Mouse (Mus musculus): ENCODE measurements around the gene Caln1. TPM values are rescaled to one million over a fixed set of nuclear protein-coding genes. Genes with fewer than 3 reads are reported as not detected.
A peak's percentile ranks its signal among the peaks of the same experiment; 100 is the strongest.

The Caln1 gene
- polyA plus RNA-seq, 1 experiment from 2014 or later, result 0.11 TPM

DNA sequence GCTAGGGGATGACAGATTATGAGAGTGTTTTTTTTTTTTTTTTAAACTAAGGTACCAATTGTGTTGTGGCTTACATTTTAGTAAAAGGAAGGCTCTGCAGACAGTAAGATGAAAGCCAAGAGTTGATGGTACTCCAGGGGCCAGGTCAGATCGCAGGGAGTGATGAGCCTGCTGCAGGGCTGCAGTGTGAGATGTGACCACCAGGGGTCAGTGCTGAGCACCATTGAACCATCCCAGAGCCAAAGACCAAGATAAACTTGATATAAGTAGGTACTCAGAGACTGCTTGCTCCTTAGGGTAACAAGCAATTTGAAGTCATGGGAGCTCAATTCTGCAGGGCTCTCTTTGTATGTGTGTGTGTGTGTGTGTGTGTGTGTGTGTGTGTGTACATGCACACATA, 35.9 kb downstream of the Caln1 start:
- no peak overlapping the region for H3K9ac ChIP-seq (ENCODE audit: low read depth, low read length)
- no peaks in the 10 kb centered on the region for H3K4me1 ChIP-seq (replicated peaks; ENCODE audit: insufficient read depth, low read length)
- no peaks in the 10 kb centered on the region for H3K9me3 ChIP-seq (replicated peaks; ENCODE audit: low read length)
- WGBS, result 52% methylated on average over 1 of the region's 1 CpGs
- H3K4me2 ChIP-seq (ENCODE audit: low read length), result no peak overlapping the region
- TF ChIP-seq CTCF (IDR thresholded peaks at IDR 0.05; ENCODE audit: low read depth), result peak; percentile 77
- ATAC-seq (replicated peaks; ENCODE audit: low FRiP score, low read depth) (no peak), DNase-seq (ENCODE audit: low spot score) (peak; percentile 58)
- no peak overlapping the region for H3K27ac ChIP-seq
- no peak overlapping the region for H3K4me3 ChIP-seq (replicated peaks; ENCODE audit: low read depth, low read length)
- H3K27me3 ChIP-seq (ENCODE audit: insufficient read depth, low read length), result no peaks in the 10 kb centered on the region
- no peaks in the 10 kb centered on the region for H3K36me3 ChIP-seq (ENCODE audit: insufficient read depth, low read length)

DNA sequence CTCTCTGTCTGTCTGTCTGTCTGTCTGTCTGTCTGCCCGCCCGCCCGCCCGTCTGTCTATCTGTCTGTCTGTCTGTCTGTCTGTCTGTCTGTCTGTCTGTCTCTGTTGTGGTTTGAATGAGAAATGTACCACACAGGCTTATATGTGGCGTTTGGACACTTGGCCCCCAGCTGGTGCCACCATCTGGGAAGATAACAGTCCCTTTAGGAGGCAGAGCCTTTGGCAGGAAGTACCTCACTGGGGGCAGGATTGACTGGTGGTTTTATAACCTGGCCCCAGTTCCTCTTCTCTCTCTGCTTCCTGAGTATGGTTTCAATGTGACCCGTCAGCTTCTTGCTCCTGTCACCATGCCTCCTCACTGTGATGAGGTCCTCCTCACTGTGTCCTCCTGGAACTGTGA, 40.5 kb downstream of the Caln1 start:
- Histone ChIP-seq H3K9ac (ENCODE audit: low read depth, low read length) (no peak overlapping the region), H3K27me3 (ENCODE audit: insufficient read depth, low read length) (no peaks in the 10 kb centered on the region), H3K36me3 (ENCODE audit: insufficient read depth, low read length) (no peaks in the 10 kb centered on the region), H3K4me2 (ENCODE audit: low read length) (no peak overlapping the region), H3K27ac (no peak overlapping the region), H3K4me3 (replicated peaks; ENCODE audit: low read depth, low read length) (no peak overlapping the region), H3K9me3 (replicated peaks; ENCODE audit: low read length) (no peaks in the 10 kb centered on the region), H3K4me1 (replicated peaks; ENCODE audit: insufficient read depth, low read length) (no peaks in the 10 kb centered on the region)
- 85% methylated on average over 6 of the region's 6 CpGs for WGBS
- no peak for TF ChIP-seq CTCF (IDR thresholded peaks at IDR 0.05; ENCODE audit: low read depth)
- DNase-seq (ENCODE audit: low spot score), result no peak
- ATAC-seq (replicated peaks; ENCODE audit: low FRiP score, low read depth), result no peak

DNA sequence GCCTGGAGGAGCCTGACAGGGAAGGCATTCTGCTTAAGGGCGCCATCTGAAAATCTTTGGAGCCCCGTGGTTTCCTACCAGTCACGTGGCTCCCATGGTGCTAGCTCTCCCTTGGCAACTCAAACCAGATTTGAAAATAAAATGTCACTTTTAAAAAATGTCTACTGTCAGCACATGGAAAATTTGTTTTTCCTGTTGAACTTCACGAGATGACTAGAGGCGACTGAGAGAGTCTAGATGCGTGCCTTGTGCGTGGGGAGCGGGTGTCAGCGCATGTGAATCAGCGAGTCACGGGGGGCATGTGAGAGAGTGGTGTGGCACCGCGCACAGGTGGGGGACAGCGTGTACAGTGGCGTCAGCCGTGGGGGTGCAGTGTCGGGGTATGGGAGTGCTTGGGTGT, 42.3 kb downstream of the Caln1 start:
- Histone ChIP-seq H3K27me3 (ENCODE audit: insufficient read depth, low read length) (no peaks in the 10 kb centered on the region), H3K9me3 (replicated peaks; ENCODE audit: low read length) (no peaks in the 10 kb centered on the region), H3K4me3 (replicated peaks; ENCODE audit: low read depth, low read length) (no peak overlapping the region), H3K36me3 (ENCODE audit: insufficient read depth, low read length) (no peaks in the 10 kb centered on the region), H3K4me2 (ENCODE audit: low read length) (no peak overlapping the region), H3K9ac (ENCODE audit: low read depth, low read length) (no peak overlapping the region), H3K4me1 (replicated peaks; ENCODE audit: insufficient read depth, low read length) (no peaks in the 10 kb centered on the region), H3K27ac (no peak overlapping the region)
- TF ChIP-seq CTCF (IDR thresholded peaks at IDR 0.05; ENCODE audit: low read depth), result no peak
- whole genome bisulfite sequencing, result 92% methylated on average over 17 of the region's 17 CpGs
- ATAC-seq (replicated peaks; ENCODE audit: low FRiP score, low read depth) (no peak), DNase-seq (ENCODE audit: low spot score) (no peak)

DNA sequence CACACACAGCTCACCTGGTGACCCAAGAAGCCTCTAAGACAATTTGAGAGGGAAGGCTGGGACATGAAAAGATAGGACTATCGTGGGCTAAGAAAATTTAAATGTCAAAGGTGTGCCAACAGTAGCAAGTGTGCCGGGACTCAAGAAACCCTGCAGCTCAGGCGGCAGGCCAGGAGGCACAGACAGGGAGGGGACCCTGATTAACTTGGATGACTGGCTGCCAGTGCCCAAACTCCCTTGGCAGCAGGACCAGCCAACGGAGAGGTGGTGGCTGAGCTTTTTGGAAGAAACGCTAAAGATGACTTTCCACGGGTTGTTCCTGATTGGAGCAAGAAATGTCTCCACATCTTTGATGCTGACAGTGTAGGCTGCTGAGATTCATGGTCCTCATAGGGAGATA, 78.2 kb downstream of the Caln1 start:
- peaks cover 37% of the 10 kb centered on the region for H3K27me3 ChIP-seq (ENCODE audit: insufficient read depth, low read length)
- ATAC-seq (replicated peaks; ENCODE audit: low FRiP score, low read depth), result no peak
- TF ChIP-seq CTCF (IDR thresholded peaks at IDR 0.05; ENCODE audit: low read depth), result no peak
- 45% methylated on average over 6 of the region's 6 CpGs for WGBS
- no peaks in the 10 kb centered on the region for H3K9me3 ChIP-seq (replicated peaks; ENCODE audit: low read length)
- no peak overlapping the region for H3K9ac ChIP-seq (ENCODE audit: low read depth, low read length)
- peaks cover 12% of the 10 kb centered on the region for H3K4me1 ChIP-seq (replicated peaks; ENCODE audit: insufficient read depth, low read length)
- H3K4me2 ChIP-seq (ENCODE audit: low read length), result no peak overlapping the region
- no peak overlapping the region for H3K4me3 ChIP-seq (replicated peaks; ENCODE audit: low read depth, low read length)
- H3K36me3 ChIP-seq (ENCODE audit: insufficient read depth, low read length), result no peaks in the 10 kb centered on the region
- H3K27ac ChIP-seq, result no peak overlapping the region
- no peak for DNase-seq (ENCODE audit: low spot score)

DNA sequence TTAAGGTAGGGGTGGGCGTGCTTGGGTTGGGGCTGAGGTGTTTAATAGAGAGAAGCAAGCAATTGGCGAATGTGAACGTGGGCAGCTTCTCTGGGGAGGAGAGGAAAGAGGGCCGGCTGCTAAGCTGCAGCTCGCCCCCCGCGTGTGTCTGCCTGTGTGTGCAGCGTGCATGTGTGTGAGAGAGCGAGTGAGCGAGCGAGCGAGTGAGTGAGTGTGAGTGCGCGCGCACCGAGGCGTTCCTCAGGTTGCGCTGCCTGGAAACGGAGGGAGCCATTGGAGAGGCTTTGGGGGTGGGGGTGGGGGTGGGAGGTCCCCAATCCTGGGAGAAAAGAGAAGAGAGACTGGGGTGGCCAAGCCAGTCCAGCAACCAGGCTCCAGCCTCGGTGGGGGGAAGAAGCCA, 79.2 kb downstream of the Caln1 start:
- H3K27ac ChIP-seq, result no peak overlapping the region
- no peak for ATAC-seq (replicated peaks; ENCODE audit: low FRiP score, low read depth)
- DNase-seq (ENCODE audit: low spot score), result peak; percentile 5
- H3K4me2 ChIP-seq (ENCODE audit: low read length), result peak overlapping the region; percentile 63
- peak overlapping the region; percentile 25 for H3K4me3 ChIP-seq (replicated peaks; ENCODE audit: low read depth, low read length)
- no peaks in the 10 kb centered on the region for H3K36me3 ChIP-seq (ENCODE audit: insufficient read depth, low read length)
- peaks cover 37% of the 10 kb centered on the region for H3K27me3 ChIP-seq (ENCODE audit: insufficient read depth, low read length)
- no peak for TF ChIP-seq CTCF (IDR thresholded peaks at IDR 0.05; ENCODE audit: low read depth)
- no peak overlapping the region for H3K9ac ChIP-seq (ENCODE audit: low read depth, low read length)
- peaks cover 12% of the 10 kb centered on the region for H3K4me1 ChIP-seq (replicated peaks; ENCODE audit: insufficient read depth, low read length)
- whole genome bisulfite sequencing, result under 1% methylated on average over 20 of the region's 20 CpGs
- no peaks in the 10 kb centered on the region for H3K9me3 ChIP-seq (replicated peaks; ENCODE audit: low read length)

DNA sequence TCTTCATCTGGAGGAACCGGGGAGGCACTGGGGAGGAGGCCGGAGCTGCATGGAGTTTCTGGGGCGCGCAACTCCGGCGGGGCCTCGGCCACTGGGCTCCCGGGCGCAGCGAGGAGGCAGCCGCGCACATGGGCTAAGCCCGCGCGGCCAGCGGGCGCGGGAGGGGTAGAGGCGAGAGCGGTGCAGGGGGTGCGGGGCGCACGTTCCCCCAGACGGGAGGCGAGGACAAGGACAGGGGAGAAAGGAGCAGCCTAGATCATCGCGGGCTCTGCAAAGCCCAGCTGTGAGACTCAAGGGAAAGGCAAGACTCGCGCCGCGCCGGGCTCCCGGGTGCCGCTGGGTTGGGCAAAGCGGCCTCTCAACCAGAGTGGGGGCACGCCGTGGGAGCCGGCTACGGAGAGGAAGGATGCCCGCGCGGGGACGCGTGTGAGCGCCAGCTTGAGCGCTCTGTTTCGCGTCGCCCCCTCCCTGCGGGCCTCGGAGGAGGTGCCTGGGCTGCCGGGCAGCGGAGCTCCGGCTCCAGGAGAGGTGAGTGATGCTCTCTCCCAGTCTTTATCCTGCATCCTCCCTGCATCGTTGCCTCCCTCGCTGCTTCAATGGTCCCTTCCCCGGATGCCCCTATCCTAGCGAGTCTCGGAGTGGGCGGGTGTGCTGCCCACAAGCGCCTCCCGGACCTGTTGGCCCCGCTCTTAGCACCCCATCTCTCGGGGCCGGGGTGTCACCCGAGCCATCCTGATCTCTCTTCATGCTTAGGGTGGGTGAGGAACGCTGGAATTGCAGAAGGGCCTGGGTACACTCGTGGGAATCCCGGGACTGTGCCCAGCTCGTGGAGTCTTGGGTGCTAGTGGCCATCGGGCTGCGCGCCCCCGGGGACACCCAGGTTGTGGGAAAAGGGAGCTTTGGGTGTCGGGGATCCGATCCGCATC, 79.9 kb downstream of the Caln1 start:
- TF ChIP-seq CTCF (IDR thresholded peaks at IDR 0.05; ENCODE audit: low read depth), result no peak
- Histone ChIP-seq H3K4me2 (ENCODE audit: low read length) (peak overlapping the region; percentile 63), H3K36me3 (ENCODE audit: insufficient read depth, low read length) (no peaks in the 10 kb centered on the region), H3K27ac (no peak overlapping the region), H3K9ac (ENCODE audit: low read depth, low read length) (no peak overlapping the region), H3K27me3 (ENCODE audit: insufficient read depth, low read length) (peaks cover 37% of the 10 kb centered on the region), H3K4me1 (replicated peaks; ENCODE audit: insufficient read depth, low read length) (peaks cover 12% of the 10 kb centered on the region), H3K9me3 (replicated peaks; ENCODE audit: low read length) (no peaks in the 10 kb centered on the region), H3K4me3 (replicated peaks; ENCODE audit: low read depth, low read length) (peak overlapping the region; percentile 25)
- ATAC-seq (replicated peaks; ENCODE audit: low FRiP score, low read depth), result no peak
- under 1% methylated on average over 73 of the region's 77 CpGs for WGBS
- peak; percentile 13 for DNase-seq (ENCODE audit: low spot score)
